Mouse (Mus musculus): ENCODE results near the gene Mvb12a.
A peak's percentile ranks its signal among the peaks of the same experiment; 100 is the strongest.

The Mvb12a gene

GRCm38 (mm10) chr8:71593556-71594323 is 51.0 kb downstream of the Mvb12a start:
- DNase-seq (ENCODE audit: low spot score) = no peak

GRCm38 (mm10) chr8:71594324-71594722 is 51.6 kb downstream of the Mvb12a start:
- no peak for DNase-seq (ENCODE audit: low spot score)

GRCm38 (mm10) chr8:71595862-71596261 is 53.1 kb downstream of the Mvb12a start:
- peak; percentile 80 for DNase-seq (ENCODE audit: low spot score)

GRCm38 (mm10) chr8:71596384-71596783 is 53.7 kb downstream of the Mvb12a start:
- DNase-seq (ENCODE audit: low spot score) = no peak

- DNase-seq (ENCODE audit: low spot score) = no peak
Measured at GRCm38 (mm10) chr8:71596798-71597197, 54.1 kb downstream of the Mvb12a start.

- peak; percentile 61 for DNase-seq (ENCODE audit: low spot score)
Measured at GRCm38 (mm10) chr8:71597451-71597850, 54.7 kb downstream of the Mvb12a start, which contains the start of gene Fam129c. TSS of gene Fam129c (plus strand) at chr8:71597648.
